Mouse (Mus musculus): ENCODE data around the gene Mvb12b.

GRCm38 (mm10) chr2:33868322-33868721 lies 19.4 kb downstream of the Mvb12b start:
- TF ChIP-seq CTCF (IDR thresholded peaks at IDR 0.05; ENCODE audit: borderline replicate concordance, insufficient read depth, low read length) (no peak), POLR2A (IDR thresholded peaks at IDR 0.05; ENCODE audit: low read depth, low read length) (no peak)
